Mouse (Mus musculus) layer of hippocampus, adult 9-10 months (tissue): ENCODE data around the gene Cacna1b.

Experiments used
- DNase-seq: peaks from one replicate; pipeline ENCODE4 v3.0.0; 2022; ENCODE audit warnings: low spot score

Gene Cacna1b

DNA sequence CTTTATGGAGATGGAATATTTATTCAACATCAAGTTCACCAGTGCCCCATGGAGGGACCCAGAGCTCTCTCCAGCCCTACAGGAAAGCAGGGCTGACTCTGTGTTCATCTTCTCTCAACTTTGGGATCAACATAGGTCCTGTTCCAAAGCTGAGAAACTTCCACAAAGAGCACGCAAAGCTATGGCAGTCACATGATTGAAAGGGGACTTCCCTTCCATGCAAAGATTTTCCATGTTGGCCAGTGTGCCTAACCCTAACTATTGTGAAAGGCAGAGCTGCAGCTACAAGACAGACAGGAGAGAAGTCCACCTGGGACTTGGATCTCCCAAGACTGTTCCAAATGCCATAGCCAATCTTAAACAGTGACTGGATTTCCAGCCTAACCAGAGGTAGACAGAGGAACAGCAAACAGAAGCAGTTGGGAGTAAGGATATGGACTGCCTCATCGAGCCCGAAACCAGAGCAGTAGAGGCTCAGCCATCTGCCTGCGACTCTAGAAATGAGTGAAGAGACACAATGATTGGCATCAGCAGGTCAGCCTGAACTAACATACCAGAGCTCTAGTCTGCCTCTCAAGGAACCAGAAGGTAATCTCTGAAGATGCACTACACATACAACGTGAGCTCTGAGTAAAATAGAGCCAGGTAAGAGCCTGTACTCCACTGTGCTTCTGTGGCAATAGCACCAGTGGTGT is 116.4 kb downstream of the Cacna1b start:
- no peak for DNase-seq

- DNase-seq: no peak
Observed at GRCm38 (mm10) chr2:24642834-24643233, 120.1 kb downstream of the Cacna1b start.

GRCm38 (mm10) chr2:24638102-24638954 is 124.6 kb downstream of the Cacna1b start:
- no peak for DNase-seq

DNA sequence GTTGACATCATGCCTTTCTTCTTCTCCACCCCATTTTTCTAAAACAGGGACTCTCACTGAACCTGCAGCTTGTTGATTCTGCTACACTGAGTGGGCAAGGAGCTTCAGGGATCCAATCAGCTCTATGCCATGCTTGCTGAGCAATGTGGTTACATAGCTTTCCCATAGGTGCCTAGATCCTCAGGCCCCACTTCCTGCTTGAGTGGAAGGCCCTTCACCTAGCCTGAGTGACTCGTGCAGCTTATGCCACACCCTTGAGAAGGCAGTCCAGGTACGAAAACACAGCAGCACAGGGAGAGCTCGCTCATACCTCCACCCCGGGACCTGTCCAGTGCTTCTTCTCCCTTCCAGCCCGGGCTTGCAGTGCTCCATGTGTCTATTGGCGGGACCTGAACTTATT is 129.3 kb downstream of the Cacna1b start:
- DNase-seq: no peak

DNA sequence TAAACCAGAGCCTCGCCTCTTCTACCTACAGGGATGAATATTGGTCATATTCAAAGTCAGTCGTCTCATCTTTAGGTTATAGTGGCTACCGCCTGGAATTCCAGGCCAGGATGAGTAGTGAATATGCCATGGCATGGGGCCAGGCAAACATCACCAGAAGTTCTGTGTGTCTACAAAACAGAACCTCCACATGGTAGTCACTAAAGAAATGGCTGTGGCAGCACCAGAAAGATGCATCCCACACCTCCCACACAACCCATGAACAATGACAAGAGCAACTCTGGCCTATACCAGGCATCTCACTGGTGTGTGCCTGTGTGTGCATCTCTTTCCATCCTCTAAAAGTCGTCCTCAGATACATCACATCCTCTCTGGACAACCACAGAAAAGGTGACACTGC is 145.8 kb downstream of the Cacna1b start:
- DNase-seq: no peak

DNA sequence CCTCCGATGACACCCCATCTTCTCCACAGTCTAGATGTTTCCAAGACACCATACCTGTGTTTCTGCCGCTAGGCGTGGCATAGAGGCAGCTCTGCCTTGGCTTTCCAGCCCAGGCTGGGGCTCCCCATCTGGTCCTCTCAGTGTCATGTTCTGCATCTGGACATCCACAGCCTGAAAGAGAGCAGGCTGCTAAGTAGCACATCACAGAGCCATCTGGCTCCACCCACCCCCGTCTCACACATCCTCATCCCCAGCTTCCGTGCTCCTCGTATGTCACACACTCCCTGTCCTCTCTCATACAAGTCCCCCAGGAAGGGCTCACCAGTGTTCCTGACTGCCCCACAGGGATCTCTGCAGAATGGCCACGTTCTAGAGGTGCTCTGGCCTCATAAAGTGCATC is 153.2 kb downstream of the Cacna1b start:
- no peak for DNase-seq

- DNase-seq: no peak
Observed at GRCm38 (mm10) chr2:24608765-24609138, 154.2 kb downstream of the Cacna1b start.

GRCm38 (mm10) chr2:24607905-24608764 is 154.8 kb downstream of the Cacna1b start:
- no peak for DNase-seq

DNA sequence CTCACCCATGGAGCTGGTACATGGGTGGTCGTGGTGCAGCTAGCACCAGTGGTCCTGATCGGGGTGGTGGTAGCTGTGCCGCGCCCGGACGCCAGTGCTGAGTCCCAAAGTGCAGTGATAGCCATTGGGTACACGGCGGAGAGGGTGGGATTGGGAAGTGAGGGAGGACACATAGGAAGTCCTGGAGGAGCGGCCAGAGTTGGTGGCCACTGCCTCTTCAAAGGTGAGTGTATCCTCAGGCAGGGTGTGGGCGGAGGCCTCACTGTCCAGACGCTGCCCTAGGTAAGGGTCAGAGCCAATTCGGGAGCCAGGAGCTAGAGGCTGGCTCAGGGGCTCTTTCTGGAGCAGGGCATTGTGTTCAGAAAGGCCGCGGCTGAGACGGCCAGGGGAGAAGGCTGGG is 156.4 kb downstream of the Cacna1b start:
- no peak for DNase-seq

- no peak for DNase-seq
Observed at GRCm38 (mm10) chr2:24605096-24605495, 157.9 kb downstream of the Cacna1b start.

DNA sequence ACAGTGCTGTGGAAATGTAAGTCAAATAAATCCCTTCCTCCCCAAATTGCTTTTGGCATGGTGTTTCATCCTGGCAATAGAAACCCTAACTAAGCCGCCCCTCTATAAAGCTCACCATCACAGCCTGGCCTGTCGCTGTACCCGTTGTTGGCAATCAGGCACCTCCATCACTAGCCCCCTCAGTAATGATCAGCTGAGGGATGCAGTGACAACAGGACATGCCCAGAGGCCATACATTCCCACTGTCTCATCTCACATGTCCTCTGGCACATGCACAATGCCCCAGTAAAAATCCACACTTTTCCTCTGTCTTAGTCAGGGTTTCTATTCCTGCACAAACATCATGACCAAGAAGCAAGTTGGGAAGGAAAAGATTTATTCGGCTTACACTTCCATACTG is 173.5 kb downstream of the Cacna1b start:
- no peak for DNase-seq

GRCm38 (mm10) chr2:24587999-24588398 is 175.0 kb downstream of the Cacna1b start:
- DNase-seq: no peak

GRCm38 (mm10) chr2:24574616-24575015 is 188.3 kb downstream of the Cacna1b start:
- peak; percentile 37 for DNase-seq

- no peak for DNase-seq
Observed at GRCm38 (mm10) chr2:24570917-24571316, 192.0 kb downstream of the Cacna1b start.

GRCm38 (mm10) chr2:24568555-24568954 is 194.4 kb downstream of the Cacna1b start:
- peak; percentile 78 for DNase-seq

- DNase-seq: no peak
Observed at GRCm38 (mm10) chr2:24562547-24563290, 200.2 kb downstream of the Cacna1b start.

GRCm38 (mm10) chr2:24561946-24562345 is 201.0 kb downstream of the Cacna1b start:
- no peak for DNase-seq

GRCm38 (mm10) chr2:24560201-24560600 is 202.8 kb downstream of the Cacna1b start:
- no peak for DNase-seq

DNA sequence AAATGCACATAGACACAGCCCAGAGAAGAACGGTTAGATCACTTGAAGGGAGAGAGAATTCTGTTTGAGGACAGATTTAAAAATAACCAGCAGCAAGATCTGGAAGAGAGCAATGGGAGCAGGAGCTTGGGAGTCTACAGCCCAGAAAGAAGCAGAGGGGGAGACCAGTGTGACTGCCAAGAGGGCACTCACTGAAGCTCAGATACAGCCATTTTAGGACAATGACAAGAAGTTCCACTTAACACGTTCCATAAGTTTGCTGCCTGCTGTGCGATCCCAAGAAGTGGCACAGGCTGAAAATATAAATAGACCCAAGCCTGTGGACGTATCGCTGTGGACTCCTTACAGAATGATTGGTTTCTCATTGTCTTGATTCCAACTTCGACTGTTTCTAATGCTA is 206.6 kb downstream of the Cacna1b start:
- no peak for DNase-seq

GRCm38 (mm10) chr2:24553962-24554361 is 209.0 kb downstream of the Cacna1b start:
- DNase-seq: no peak
